Mouse (Mus musculus): ENCODE data around the gene Prpf4.
A peak's percentile ranks its signal among the peaks of the same experiment; 100 is the strongest.

Prpf4 gene

DNA sequence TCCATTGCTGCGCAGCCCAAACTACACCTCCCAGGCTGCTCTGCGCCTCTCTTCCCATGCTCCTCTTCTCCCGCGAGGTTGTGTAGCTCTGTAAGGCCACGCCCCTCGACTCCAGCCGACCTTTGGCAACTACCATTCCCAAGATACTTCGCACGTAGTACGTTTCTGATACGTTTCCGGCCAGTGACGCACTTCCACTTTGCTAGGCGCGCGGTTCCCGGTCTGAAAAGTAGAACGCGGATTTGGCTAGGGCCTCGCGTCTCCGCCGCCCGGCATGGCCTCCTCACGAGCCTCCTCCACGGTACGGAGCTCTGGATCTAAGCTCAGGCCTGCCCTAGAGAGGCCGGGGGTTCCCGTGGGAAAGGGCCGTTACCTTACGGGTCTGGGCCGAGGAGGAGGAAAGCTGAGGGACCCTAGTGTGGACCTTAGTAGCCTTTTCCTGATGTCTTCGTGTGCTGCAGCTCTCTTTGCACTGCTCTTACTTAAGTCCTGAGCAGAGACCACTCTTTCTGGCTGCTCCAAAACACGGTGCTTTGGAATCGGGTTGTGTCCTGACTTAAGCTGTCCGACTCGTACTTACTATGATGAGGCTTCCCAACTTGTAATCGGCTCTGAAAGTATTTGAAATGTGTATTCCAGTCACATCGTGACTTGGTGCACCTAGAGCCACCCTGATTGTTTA is at the start of gene Prpf4, which contains the start of gene Cdc26:
Gene Prpf4, plus strand, starts transcription at position 197 of the 682 bp plus-strand sequence.
Gene Cdc26, minus strand, starts transcription at position 42 of the 682 bp plus-strand sequence.
- peak; percentile 100 for DNase-seq (ENCODE audit: low spot score)

DNA sequence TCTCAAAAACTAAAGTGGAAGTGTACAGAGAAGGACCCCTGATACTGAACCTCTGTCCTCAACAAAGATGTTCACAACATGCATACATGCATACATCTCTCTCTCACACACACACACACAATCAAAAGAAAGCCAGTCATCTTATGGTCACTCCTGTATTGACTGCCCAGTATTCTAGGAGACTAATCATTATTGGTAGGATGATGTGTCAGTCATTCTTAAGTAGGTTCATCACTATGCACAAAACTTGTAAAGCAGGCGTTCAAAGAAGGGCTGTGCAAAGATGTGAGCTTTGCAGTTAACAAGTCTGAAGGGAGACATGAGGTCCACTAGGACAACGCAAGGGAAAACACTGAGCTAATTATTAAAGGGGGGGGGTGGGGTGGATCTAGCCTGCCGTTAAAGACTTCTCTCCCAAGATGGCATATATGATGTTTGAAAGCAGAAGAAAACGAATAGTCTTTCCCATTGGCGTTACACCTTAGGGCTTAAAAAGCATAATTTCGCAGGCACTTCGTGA is 49.3 kb upstream of the Prpf4 start:
- DNase-seq (ENCODE audit: low spot score) = no peak

DNA sequence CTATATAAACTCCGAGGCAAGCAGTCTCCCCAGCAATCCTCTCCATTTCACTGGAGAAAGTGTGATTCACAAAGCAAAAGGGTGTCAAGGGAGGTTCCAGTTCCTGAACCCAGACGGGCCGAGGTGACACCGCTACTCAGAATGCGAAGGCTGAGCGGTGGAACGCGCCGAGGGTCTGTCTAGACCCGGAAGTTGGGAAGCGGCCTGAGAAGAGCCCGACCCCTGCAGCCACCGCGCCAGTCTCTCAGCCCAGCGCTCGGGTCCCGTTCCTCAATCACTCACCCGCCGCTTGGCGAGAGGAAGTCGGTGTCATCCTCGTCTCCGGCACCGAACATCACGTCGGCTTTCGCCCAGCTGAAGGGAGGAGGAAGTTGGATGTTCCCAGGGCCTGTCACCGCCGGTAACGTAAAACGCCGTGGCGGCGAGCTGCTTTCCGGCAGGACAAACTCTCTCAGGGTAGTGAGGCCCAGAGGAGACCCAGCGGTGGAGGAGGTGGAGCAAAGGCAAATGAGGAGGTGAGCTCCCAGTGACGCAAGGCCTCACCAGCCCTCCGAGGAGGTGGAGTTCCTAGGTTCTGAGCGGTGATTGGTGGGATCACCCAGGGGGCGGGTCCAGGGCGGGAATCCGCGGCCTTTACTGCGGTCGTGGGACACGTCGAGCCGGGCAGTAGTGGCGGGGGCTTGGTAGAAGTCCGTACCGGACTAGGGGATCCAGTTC is 48.4 kb upstream of the Prpf4 start, which contains the start of the genes Fkbp15 and Slc31a1:
Gene Fkbp15, minus strand, starts transcription at position 461 of the 717 bp plus-strand sequence.
Gene Slc31a1, plus strand, starts transcription at position 640 of the 717 bp plus-strand sequence.
- DNase-seq (ENCODE audit: low spot score) = peak; percentile 97

DNA sequence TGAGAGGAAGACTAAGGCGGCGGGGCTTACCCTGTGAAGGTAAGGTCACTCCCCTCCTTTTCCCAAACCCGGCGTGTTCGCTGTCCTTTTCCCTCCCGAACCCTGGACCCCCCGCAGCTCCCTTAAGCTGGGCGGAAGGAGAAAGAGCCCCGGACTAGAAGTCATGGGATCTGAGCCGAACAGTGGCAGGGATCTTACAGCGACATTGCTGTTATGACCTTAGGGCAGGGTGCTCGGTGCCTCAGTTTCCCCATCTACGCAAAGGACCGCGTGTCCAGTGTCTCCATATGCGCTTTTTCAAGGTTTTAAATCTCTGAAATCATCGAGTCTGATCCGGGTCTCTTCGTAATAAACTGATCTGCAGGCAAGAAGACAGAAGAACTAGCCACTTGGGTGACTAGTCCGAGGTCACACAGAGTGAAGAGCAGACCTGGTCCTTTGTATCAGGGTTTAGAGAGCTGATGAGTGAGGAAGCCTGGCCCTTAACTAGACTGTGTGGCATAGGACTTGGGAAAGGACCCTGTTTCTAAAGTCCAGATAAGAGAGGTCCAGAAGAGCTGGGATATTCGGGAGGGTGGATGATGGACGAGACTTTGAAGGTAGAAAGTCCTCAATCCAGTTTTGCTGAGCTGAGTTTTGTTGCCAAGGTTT is 47.7 kb upstream of the Prpf4 start:
- DNase-seq (ENCODE audit: low spot score) = no peak

DNA sequence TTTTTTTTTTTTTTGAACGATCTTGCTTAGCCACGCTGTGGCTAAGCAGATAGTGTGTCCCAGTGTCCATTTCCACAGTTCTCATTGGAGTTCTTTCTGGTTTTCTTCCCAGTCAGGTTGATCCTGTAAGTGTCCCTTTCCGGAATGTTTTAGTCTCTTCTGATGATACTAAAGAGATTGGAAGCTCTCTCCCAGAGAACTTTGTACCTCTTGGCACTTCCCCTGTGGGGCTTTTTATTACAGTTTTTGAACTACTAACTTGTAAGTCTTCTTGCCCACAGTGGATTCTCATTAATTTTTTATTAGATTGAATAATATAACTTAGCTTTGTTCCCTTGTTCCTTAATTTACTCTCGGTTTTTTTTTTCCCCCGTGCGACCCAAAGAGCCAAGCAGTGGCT is 47.0 kb upstream of the Prpf4 start:
- DNase-seq (ENCODE audit: low spot score) = peak; percentile 5

DNA sequence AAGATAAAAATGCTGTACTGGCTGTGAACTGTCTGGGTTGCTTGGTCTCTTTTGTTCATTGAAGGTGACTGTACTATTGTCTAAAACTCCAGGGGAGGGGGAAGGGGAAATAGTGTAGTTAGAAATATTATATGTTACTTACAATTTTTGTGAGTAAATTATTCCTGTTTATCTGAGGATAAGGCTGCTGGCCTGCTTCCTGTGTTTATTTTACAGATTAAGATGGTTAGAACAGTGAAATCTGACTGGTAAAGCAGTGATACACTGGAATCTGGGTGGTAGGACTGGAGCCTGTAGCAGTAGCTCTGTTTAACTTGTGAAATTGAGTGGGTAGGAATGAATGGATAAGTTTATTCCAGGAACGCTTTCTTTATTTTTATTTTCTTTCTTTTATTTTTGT is 46.6 kb upstream of the Prpf4 start:
- DNase-seq (ENCODE audit: low spot score) = no peak

DNA sequence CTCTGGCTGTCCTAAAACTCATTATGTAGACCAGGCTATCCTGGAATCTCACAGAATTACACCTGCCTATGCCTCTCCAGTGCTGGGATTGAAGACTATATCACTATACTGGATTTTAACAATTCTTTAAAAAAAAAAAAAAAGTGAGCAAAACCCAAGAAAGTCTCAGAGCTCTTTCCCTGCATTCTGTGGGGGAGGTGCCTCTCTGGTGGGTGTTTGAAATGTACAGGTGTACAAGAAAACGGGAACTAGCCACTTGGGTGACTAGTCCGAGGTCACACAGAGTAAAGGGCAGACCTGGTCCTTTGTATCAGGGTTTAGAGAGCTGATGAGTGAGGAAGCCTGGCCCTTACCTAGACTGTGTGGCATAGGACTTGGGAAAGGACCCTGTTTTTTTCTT is 46.2 kb upstream of the Prpf4 start:
- no peak for DNase-seq (ENCODE audit: low spot score)

DNA sequence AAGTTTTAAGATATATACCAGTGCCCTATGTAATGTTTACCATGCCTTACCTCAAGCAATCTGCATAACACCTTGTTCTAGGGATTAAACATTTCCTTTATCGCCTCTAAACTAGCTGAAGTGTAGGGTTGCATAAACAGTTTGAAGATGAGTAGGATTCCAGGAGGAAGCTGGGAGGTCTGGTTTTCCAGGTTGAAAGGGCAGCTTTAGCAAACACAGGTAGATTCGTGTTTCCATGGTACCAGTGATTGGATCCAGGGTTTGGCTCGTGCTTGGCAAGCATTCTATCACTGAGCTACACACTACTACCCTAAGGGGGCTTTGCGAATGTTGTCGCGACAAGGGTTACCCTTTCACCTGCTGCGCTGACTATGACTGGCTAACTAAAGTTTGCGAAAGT is 44.3 kb upstream of the Prpf4 start:
- no peak for DNase-seq (ENCODE audit: low spot score)

DNA sequence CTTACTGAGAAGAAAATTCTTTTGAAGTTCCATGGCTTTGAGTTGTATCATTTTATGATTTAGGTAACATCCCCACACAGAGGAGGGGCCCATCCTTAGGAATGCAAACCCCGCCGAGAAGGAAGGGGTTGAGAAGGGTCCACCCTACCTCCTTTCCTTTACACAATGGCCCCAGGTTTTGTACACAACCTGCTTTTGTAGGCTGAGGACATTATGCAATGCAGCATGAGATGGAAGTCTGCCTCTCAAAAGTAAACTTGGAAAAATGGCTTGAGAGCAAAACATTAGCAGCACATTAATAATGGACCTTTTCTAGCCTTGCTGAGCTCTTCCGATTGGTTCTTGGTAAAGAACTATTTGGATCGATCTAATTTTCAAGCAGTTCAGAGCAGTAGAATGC is 42.3 kb upstream of the Prpf4 start:
- no peak for DNase-seq (ENCODE audit: low spot score)

DNA sequence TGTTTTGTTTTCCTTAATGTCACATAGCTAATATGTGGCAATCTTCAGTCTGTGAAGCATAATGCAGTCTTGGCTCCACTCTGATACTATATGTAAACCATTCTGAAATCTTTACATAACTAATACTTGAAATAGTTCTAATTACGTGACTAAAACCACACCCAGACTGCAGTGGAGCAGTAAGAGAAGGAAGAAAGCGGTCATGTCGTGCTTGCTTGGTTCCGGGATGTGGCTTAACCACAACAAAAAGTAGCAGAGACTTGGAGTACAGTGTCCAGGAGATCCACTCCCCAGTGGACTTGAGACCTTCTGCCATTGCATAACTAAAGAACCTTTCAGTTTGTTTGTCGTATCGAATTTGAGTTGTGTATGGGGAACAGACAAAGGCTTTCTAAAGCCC is 41.0 kb upstream of the Prpf4 start:
- no peak for DNase-seq (ENCODE audit: low spot score)

DNA sequence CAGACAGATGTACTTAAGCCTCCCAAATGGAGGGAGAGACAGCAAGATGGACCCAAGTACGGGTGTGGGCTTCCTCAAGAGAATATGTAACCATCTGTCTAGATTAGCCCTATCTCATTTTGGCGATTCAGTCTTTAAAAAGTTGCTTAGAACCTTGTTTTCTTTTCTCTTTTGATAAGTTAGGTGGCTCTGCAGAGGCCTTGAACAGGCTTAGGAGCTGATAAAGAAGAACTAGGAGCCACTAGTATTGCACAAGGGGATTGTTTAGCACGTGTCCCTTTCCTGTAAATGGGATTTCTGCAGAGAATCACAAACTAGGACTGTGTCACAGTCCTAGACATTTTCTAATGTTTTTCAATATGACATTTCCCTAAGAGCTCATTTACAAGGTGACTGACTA is 39.5 kb upstream of the Prpf4 start:
- no peak for DNase-seq (ENCODE audit: low spot score)

DNA sequence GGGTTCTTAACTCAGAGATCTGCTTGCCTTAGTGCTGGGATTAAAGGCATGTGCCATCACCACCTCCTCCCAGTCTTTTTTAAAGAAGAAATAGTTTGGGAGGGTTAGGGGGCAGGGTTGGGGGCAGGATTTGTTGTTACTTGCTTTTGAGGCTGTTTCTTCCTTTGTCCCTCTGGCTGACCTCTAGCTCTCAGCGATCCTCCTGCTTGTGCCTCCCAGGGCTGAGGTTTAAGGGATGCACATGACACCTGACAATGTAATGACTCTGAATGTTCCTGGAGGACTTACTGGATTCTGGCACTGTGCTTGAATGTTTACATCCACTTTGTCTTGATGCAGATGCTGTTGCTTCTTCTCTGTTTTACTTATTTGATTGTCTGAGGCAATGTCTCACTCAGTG is 36.2 kb upstream of the Prpf4 start:
- DNase-seq (ENCODE audit: low spot score) = no peak

DNA sequence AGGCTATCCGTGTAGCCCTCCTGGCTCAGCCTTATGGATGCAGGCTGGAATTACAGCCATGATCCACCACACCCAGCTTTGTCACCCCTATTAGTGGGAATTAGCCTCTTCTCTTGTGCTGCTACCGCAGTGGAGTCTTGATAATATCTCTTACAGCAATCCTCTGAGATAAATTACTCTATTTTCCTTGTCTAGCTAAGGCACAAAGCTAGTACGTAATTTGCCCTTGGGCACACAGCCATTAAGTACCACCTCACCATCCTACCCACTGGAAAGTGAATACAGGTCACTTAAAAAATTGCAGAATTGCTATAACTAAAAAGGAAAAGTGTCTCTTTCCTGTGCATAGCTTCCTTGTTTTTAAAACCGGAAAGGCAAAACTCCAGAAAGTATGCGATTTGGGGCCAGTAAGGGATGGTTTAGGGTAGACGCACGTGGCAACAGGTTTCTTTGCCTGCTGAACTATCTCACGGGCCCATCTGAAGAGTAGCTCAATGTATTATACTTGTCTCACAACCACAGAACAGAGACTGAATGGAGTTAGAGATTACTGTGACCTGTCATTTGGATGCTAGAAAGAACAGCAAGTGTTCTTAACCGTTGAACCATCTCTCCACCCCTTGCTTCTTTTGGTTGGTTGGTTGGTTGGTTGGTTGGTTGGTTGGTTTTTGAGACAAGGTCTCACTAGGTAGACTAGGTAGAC is 35.6 kb upstream of the Prpf4 start:
- no peak for DNase-seq (ENCODE audit: low spot score)

DNA sequence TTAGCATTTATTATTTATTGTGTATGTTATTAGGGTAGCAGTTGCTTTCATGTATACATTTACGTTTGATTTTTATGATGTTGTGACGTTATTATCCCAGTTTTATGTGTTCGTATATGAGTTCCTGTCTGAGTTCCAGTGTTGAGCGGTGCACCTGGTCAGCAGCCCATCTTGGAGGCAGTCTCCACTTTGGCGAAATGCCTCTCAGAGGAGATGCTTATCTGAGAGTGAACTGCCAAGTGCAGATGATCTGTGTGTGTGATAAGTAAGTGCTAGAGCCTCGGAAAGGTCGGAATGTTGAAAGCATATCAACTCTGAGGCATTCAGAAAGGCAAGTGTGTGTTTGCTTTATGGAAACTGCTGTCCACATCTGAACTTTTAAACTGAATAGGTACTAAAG is 34.9 kb upstream of the Prpf4 start:
- no peak for DNase-seq (ENCODE audit: low spot score)

DNA sequence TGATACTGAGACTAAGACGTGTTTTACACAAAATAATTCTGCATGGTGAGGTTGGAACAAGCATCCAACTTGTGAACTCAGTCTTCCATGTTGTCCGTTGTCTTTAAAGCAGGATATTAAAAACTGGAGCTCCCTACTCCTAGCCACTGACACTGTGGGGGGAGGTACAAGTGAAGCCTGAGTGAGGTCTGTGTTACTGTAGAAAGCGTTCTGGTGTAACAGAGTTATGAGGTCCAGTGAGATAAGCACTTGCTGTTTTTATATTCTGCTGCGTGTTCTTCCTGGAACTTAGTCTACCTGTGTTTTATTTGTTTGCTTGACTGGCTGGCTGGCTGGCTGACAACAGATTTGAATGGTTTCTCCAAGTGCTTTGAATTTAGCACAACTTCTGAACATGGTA is 34.3 kb upstream of the Prpf4 start:
- no peak for DNase-seq (ENCODE audit: low spot score)

DNA sequence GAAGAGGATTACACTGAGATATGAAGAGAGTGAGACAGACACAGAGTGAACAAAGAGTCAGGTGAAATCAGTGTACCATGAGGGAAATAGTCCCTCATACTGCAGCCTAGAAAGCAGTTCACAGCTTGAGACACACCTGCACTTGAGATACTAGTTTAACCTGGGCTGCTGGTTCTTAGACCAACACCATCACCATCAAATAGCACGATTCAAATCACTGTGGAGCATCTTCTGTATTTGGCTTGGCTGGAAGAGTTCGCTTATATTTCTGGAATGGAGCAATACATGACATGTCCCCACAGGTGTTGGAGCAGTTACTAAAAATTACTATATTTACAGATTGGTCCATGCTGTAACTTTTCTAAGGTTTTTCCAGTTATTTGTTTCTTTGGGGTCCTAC is 32.5 kb upstream of the Prpf4 start:
- DNase-seq (ENCODE audit: low spot score) = no peak

DNA sequence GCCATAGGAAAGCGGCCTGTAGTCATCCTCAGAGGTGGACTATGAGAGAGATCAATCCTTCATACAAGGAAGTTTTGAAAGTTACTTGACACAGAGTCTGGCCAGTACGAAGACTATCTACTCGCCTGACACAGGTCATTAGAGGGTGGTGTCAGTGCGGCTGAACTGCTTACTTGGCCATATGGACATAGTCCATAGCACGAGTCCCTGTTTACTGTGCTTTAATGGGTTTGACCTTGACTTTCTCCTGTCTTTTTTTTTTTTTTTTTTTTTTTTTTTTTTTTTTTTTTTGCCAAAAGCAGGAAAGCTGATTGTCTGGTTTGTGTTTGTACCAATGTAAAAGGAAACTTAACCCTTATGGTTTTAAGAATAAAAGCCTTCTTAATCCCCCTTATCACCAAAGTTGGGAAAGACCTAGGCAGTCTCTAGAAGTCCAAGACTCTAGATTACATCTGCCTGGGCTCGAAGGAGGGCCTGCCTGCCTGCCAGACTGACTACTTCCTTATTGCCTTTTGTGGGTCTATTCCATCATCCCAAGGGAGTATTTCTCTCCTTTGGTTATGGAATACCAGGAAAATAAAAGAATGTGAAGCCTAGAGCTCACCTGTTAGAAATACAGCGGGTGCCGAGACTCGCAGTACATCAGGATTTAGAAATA is 28.7 kb upstream of the Prpf4 start:
- DNase-seq (ENCODE audit: low spot score) = no peak

DNA sequence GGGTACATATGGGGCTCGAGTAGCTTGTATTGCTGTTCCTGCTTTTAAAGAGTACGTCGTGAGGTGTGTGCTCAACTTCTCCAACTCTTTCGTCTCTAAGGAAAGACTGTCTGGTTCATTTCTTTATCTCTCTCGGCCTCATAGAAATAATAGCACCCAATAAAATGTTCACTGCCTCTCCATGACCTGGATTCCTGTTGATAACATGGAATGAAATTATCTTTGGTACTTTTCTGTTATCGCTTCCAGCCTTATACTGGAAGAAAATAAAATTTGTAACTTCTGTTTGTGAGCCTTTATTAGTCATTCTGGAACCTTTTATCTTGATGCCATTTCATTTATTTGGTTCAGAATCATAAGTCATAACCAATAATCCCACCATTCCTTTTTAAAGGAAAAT is 25.4 kb upstream of the Prpf4 start:
- no peak for DNase-seq (ENCODE audit: low spot score)

DNA sequence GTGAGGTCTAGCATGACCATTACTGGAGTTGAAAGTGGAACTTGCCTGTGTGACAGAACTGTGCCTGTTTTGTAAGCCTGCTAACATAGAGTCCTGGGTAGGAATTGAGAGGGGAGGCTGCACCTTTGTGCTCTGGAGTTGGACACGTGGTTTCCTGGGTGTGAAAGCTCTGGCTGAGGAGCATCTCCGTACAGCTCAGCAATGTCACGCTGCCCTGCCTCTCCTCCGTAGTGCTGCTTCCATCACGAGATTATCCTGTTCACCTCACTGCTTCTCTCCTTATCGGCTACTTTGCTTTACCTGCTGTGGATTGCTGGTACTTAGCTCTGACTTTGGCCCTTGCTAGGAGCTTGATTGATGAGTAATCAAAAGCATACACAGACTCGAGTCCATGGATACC is 24.8 kb upstream of the Prpf4 start:
- DNase-seq (ENCODE audit: low spot score) = no peak

DNA sequence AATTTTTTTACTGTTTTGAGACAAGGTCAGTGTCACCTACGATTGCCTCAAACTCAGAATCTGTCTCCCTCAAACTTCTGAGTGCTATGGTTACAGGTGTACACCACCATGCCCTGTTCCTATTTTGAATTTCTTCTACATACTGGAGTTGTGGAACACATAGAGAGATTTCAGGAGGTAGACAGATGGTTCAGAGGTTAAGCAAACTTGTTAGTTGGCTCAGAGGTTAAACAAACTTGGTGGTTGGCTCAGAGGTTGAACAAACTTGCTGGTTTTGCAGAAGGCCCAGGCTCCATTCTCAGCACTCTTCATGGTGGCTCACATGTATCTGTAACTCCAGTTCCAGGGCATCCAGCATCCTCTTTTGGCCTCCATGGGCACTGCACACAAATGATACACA is 24.4 kb upstream of the Prpf4 start:
- DNase-seq (ENCODE audit: low spot score) = no peak

DNA sequence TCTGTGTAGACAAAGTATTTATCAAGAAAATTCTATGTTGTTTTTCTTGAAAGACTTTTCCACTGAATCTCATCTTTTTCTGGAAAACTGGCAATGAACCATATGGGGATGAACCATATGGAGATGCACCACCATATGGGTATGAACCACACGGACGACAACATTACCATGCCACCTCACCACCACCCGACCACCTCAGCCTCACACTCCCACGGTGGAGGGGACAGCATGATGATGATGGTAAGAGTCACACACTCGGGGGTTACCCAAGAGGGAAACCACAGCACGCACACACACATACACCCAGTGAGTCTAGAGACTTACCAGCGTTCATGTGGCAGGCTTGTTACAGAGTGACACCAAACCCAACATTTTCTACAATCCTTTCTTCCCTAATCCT is 23.2 kb upstream of the Prpf4 start:
- DNase-seq (ENCODE audit: low spot score) = no peak
